Mouse (Mus musculus) mouse trophoblast stem cell (cell line): Measurements from ENCODE around the gene Olfr667.
"Not testable (repeated sequence)": the region's sequence is repeated elsewhere in the genome, so short reads cannot be mapped to it uniquely, and the experiment has no call there.

Experiments used
- in situ Hi-C, 2 experiments: fragments of 300-500 bp; cut with MseI, MboI; formaldehyde crosslinking; loops; 2 replicates in 1 of 2; 3 replicates in 1 of 2; pipeline ENCODE4 v1.15.1; 2025

The Olfr667 gene

GRCm38 (mm10) chr7:104921382-104921781 is at the start of gene Olfr667:
Gene Olfr667, minus strand, starts transcription at chr7:104921482.
- in situ Hi-C loops, result no loop called here

DNA sequence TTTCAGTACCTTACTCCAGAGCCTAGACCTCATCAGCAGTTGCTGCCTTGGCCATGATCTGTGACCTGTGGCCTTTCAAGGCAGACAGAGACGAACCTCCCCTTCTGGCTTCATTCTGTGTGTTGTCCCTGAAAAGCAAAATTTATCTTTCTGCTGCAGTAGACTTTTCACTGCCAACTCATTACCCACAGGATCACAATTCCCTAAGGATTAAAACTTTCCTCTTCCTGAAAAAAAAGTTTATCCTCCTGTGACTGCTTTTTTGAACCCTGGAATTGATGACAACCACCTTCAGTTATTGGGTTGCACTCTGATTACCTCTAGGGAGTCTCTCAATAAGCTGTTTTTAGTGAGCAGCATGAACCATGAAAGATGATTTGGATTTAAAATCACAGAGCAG is 41.2 kb upstream of the Olfr667 start, which contains the start of gene Olfr670:
Gene Olfr670, minus strand, starts transcription at position 101 of the 400 bp plus-strand sequence.
- in situ Hi-C loops, result no loop called here

GRCm38 (mm10) chr7:104950234-104950633 is 29.0 kb upstream of the Olfr667 start:
- in situ Hi-C loops, result not testable (repeated sequence)

DNA sequence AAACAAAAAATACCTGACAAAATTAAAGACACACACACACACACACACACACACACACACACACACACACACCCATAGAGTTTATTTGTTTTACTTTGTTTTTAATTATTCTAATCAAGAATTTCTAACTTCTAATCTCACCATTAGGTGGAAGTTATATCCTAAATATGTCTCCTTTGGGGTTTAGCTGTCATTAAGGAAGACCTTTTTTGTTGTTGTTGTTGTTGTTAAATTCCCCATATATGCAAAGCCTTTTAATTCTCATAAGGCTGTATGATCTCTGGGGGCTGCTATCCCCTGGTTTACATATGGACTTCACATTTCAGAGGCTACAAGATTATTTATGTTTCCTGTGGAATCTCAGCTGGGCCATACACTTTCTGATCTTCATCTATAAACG is 12.7 kb upstream of the Olfr667 start, which contains the start of gene Olfr669:
Gene Olfr669, plus strand, starts transcription at position 301 of the 400 bp plus-strand sequence.
- in situ Hi-C loops, result no loop called here

GRCm38 (mm10) chr7:104927957-104928356 is 6.7 kb upstream of the Olfr667 start, which contains the start of gene Olfr668:
Gene Olfr668, minus strand, starts transcription at chr7:104928057.
- in situ Hi-C loops, result no loop called here

GRCm38 (mm10) chr7:104895852-104896251 is 25.4 kb downstream of the Olfr667 start, which contains the start of gene Olfr666:
Gene Olfr666, minus strand, starts transcription at chr7:104895952.
- in situ Hi-C loops, result no loop called here

DNA sequence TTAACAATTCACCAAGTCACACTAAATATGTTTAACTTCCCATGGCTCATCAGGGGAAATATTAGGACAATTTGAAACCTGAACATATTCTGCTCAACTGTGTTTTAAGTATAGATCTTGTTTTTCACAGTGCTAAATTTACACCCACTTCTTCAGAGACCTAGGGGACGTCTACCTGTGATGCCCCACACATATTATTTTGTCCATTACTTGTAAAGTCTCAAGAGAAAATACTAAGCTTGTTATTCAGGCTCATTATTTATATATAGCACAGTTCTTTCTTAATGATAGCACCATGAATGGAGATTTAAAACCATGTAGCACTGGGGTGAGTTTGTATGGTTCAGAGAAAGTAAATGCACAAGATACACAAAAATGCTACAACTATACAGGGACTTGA is 43.6 kb downstream of the Olfr667 start, which contains the start of gene Olfr665:
Gene Olfr665, plus strand, starts transcription at position 301 of the 400 bp plus-strand sequence.
- in situ Hi-C loops, result no loop called here
